Mouse (Mus musculus) kidney, adult 2 months (tissue): Measurements from ENCODE around the gene Ntng2. TPM values are rescaled to one million over a fixed set of nuclear protein-coding genes. Genes with fewer than 3 reads are reported as not detected.

Experiments used
- DNase-seq: peaks from one replicate; pipeline ENCODE4 v3.0.0; 2021
- H3K27ac ChIP-seq: fragments of 200-500 bp; 2 replicates; pipeline ENCODE4 v1.5.1; 2012; ENCODE audit warnings: low read depth, low read length, control low read depth, inconsistent platforms; ENCODE audit not compliant: insufficient read depth
- H3K27me3 ChIP-seq: fragments of 200-500 bp; replicated peaks from 2 replicates; pipeline ENCODE4 v1.6.1; 2012; ENCODE audit warnings: mild to moderate bottlenecking, moderate library complexity, low read length, inconsistent platforms; ENCODE audit not compliant: control insufficient read depth, insufficient read depth
- H3K36me3 ChIP-seq: fragments of 200-500 bp; 2 replicates; pipeline ENCODE4 v1.6.1; 2012; ENCODE audit warnings: mild to moderate bottlenecking, moderate library complexity, low read length, inconsistent platforms; ENCODE audit not compliant: control insufficient read depth, insufficient read depth
- H3K4me1 ChIP-seq: fragments of 200-500 bp; 2 replicates; pipeline ENCODE4 v1.6.1; 2011; ENCODE audit warnings: low read length; ENCODE audit not compliant: control insufficient read depth, insufficient read depth
- H3K4me3 ChIP-seq: fragments of 200-500 bp; 2 replicates; pipeline ENCODE4 v1.5.1; 2011; ENCODE audit warnings: mild to moderate bottlenecking, low read depth, low read length, control low read depth; ENCODE audit not compliant: insufficient read depth
- CTCF ChIP-seq: fragments of 200-500 bp; conservative IDR thresholded peaks from 2 replicates; pipeline ENCODE4 v1.5.1; 2011; ENCODE audit warnings: low read depth, mild to moderate bottlenecking, control low read depth, low read length, moderate library complexity, mixed read lengths; ENCODE audit not compliant: insufficient read depth, insufficient read length
- POLR2A ChIP-seq: fragments of 200-500 bp; IDR thresholded peaks from one replicate; pipeline ENCODE4 v1.6.1; 2011; ENCODE audit warnings: low read depth, low read length, control low read depth
- WGBS: fragments of 180-500 bp; shearing (Covaris S2); methylation state at CpG from one replicate; pipeline ENCODE4 v1.1.7; 2018; 5-methylcytosine and 5-hydroxymethylcytosine counted together
- polyA plus RNA-seq: library from polyadenylated mRNA; depleted of rRNA; stranded (reverse); fragments of >200 nt; gene quantifications from 2 replicates; pipeline ENCODE4 v1.2.3, GENCODE M21; 2012

Ntng2 gene
- polyA plus RNA-seq, 1 experiment, result 18.2 TPM

DNA sequence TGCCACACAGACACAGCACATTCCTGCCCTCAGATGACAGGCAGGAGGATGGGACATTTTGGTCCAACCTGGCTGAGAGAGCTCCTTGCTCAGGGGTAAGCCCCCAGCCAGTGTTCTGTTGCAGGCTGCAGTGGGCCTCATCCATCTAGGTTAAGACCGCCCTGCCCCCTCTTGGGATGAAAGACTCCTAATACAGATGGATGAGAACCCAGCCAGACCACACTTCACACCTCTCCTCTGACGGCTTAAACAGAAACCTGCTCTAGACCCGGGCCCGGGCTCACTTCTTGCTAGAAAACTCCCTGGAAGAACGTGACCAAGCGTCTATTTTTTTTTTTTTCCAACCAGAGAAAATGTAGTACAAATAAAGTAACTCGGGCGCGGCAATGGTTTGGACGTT, 3.0 kb downstream of the Ntng2 start:
- DNase-seq, result no peak
- peaks cover 11% of the 10 kb centered on the region for H3K27me3 ChIP-seq
- no peak overlapping the region for H3K27ac ChIP-seq
- no peaks in the 10 kb centered on the region for H3K4me1 ChIP-seq
- no peaks in the 10 kb centered on the region for H3K36me3 ChIP-seq
- 27% methylated on average over 10 of the region's 10 CpGs for WGBS
- no peak overlapping the region for H3K4me3 ChIP-seq
- TF ChIP-seq POLR2A (no peak), CTCF (no peak)

DNA sequence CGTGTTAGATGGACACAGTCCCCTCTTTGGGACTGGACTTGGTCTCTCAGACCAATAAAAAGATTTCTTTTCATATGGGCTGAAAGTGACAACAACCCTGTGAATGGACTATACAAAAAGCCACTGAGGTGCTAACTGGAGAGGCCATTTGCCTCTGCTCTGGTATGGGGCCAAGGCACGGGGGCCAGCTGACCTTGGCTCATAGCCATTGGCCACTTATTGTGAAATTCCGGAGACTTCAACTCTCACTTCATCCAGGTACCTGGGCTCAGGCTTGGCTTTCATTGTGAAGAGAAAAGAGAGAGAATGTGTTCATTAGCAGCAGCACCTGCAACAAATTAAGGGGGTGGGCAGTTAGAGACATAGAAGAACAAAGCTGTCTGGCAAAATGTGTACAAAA, 4.3 kb downstream of the Ntng2 start:
- TF ChIP-seq POLR2A, result no peak
- no peak for TF ChIP-seq CTCF
- Histone ChIP-seq H3K27ac (no peak overlapping the region), H3K27me3 (peaks cover 11% of the 10 kb centered on the region), H3K4me3 (no peak overlapping the region), H3K36me3 (no peaks in the 10 kb centered on the region), H3K4me1 (no peaks in the 10 kb centered on the region)
- no peak for DNase-seq
- 64% methylated on average over 3 of the region's 3 CpGs for WGBS

DNA sequence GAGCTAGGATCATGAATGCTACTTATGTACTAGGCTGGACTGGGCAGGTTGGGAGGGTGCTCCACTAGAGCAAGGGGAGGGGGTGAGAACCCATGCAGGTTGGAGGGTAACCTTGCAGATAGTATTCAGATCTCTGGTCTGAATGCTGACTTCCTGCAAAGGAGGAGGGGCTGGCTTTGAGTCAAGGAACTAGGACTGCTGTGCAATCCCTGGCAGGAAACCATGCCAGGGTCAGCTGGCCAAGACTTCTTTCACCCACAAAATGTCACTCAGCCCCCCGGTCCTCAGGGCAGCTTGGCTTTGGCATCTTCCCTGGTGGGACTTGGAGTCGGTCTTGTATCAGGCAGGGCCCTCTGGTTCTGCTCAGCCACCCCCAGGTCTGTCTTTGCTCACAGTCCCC, 5.4 kb downstream of the Ntng2 start:
- H3K4me3 ChIP-seq, result no peak overlapping the region
- H3K27me3 ChIP-seq, result peaks cover 9% of the 10 kb centered on the region
- DNase-seq, result no peak
- 73% methylated on average over 2 of the region's 2 CpGs for WGBS
- H3K36me3 ChIP-seq, result no peaks in the 10 kb centered on the region
- H3K27ac ChIP-seq, result no peak overlapping the region
- no peaks in the 10 kb centered on the region for H3K4me1 ChIP-seq
- TF ChIP-seq CTCF (no peak), POLR2A (no peak)

DNA sequence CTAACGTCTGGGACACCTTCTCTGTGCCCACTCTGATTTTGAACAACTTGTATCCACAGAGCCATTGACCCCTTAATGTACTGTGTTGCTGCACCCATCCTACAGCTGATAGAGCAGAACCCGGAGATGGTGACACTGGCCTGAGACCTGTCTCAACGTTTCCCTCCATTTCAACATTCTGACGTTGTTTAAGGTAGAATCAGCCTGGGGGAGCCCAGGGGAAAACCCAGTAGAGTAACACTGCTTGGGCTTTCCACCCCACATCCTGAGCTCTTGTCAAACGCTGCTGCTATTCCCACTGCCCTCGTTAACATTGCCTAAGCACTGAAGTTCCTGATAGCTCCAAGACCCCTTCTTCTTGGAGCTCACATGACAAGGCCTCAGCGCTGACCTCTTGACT, 5.9 kb downstream of the Ntng2 start:
- Histone ChIP-seq H3K4me3 (no peak overlapping the region), H3K36me3 (no peaks in the 10 kb centered on the region), H3K4me1 (no peaks in the 10 kb centered on the region), H3K27me3 (peaks cover 5% of the 10 kb centered on the region), H3K27ac (no peak overlapping the region)
- 81% methylated on average over 7 of the region's 7 CpGs for WGBS
- TF ChIP-seq CTCF, result no peak
- no peak for TF ChIP-seq POLR2A
- DNase-seq, result no peak

DNA sequence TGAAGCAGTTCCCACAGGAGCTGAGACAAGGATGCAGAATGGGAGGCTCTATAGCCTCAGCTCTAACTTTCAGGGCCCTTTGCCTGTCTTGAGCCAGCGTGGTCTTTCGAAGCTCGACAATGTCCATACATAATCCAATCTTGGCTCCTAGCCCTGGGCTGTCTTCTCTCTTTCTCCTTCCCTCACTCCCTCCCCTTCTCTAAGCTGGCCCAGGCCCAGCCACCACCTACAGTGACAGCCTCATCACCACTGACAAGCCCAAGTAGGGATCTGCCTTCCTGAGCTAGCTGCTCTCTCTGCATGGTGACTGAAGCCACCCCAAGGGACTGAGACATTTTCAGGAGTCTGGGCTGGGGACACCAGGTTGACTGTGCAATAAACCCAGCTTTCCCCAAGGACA, 6.5 kb downstream of the Ntng2 start:
- WGBS, result 63% methylated on average over 3 of the region's 3 CpGs
- H3K27ac ChIP-seq, result no peak overlapping the region
- TF ChIP-seq CTCF (no peak), POLR2A (no peak)
- H3K4me3 ChIP-seq, result no peak overlapping the region
- H3K36me3 ChIP-seq, result no peaks in the 10 kb centered on the region
- no peaks in the 10 kb centered on the region for H3K4me1 ChIP-seq
- no peak for DNase-seq
- H3K27me3 ChIP-seq, result peaks cover 5% of the 10 kb centered on the region

DNA sequence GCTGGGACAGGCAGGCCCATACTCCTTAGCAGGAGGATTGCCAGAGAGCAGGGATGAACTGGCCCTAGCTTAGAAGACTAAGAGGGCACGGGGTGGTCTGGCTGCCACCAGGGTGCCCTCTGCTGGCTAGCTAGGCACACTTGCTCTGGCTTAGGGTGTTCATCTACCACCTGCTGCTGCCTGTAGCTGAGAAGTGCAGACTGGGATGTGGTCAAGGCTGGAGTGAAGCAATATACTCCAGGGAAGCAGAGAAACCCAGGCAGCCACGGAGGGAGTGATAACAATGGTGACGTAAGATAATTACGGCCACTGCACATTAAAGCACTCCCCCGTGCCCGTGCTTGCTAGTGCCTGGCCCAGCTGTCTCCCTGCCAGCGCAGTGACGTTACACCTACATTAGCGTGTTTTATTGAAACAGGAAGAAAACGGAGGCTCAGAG, 7.4 kb downstream of the Ntng2 start:
- Histone ChIP-seq H3K27me3 (peaks cover 4% of the 10 kb centered on the region), H3K36me3 (no peaks in the 10 kb centered on the region), H3K27ac (no peak overlapping the region), H3K4me3 (no peak overlapping the region), H3K4me1 (no peaks in the 10 kb centered on the region)
- peak; percentile 33; the same call in 1 of the 2 replicates for TF ChIP-seq CTCF
- TF ChIP-seq POLR2A, result no peak
- DNase-seq, result peak; percentile 20
- 42% methylated on average over 10 of the region's 10 CpGs for WGBS

DNA sequence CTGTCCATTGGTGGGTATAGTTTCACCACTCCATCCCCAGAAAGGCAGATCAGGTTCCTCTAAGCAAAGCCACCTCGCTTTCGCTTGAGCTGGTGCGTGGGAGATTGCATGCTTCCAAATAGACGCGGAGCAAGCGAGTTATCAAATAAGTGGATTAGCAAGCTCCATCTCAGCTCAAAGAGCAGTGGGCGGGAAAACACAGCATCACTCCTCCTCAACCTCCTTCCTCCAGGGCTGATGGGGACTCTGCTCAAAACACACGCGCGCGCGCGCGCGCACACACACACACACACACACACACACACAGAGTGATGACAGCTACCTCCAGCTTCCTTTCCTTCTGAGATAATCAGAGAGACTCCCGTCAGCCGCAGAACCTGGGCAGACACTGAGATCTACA, 13.5 kb downstream of the Ntng2 start:
- H3K36me3 ChIP-seq, result no peaks in the 10 kb centered on the region

DNA sequence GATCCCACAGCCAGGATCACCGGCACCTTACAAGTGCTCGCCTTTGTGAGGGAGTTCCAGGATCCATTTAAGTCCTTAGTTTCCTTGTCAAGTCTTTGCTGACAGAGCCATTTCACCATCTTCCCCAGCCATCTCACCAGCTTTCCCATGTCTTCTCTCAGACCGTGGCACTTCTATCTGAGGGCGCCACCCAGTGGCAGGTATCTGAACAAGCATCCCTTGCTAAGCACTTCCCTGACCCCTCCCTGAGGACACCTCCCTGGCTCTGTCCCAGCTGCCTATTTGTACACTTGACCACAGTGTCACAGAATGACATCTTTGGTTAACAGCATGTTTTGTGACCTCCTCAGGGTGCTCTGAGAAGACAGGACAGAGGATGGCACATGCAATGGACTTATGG, 15.2 kb downstream of the Ntng2 start:
- WGBS, result 29% methylated on average over 4 of the region's 4 CpGs
- H3K4me3 ChIP-seq, result no peak overlapping the region
- no peaks in the 10 kb centered on the region for H3K36me3 ChIP-seq
- TF ChIP-seq POLR2A, result no peak
- TF ChIP-seq CTCF, result peak; percentile 86
- peaks cover 9% of the 10 kb centered on the region; the same call in 1 of the 2 replicates for H3K4me1 ChIP-seq
- H3K27ac ChIP-seq, result no peak overlapping the region
- DNase-seq, result peak; percentile 80
- no peaks in the 10 kb centered on the region for H3K27me3 ChIP-seq

More for the DNA sequence above, 13.5 kb downstream of the Ntng2 start:
- Histone ChIP-seq H3K27ac (no peak overlapping the region), H3K4me1 (peaks cover 9% of the 10 kb centered on the region; the same call in 1 of the 2 replicates), H3K4me3 (no peak overlapping the region), H3K27me3 (no peaks in the 10 kb centered on the region)
- WGBS, result 54% methylated on average over 17 of the region's 17 CpGs
- TF ChIP-seq CTCF, result no peak
- no peak for TF ChIP-seq POLR2A
- DNase-seq, result no peak
